Mouse (Mus musculus): Measurements from ENCODE around the gene Fxyd5.

Gene Fxyd5

DNA sequence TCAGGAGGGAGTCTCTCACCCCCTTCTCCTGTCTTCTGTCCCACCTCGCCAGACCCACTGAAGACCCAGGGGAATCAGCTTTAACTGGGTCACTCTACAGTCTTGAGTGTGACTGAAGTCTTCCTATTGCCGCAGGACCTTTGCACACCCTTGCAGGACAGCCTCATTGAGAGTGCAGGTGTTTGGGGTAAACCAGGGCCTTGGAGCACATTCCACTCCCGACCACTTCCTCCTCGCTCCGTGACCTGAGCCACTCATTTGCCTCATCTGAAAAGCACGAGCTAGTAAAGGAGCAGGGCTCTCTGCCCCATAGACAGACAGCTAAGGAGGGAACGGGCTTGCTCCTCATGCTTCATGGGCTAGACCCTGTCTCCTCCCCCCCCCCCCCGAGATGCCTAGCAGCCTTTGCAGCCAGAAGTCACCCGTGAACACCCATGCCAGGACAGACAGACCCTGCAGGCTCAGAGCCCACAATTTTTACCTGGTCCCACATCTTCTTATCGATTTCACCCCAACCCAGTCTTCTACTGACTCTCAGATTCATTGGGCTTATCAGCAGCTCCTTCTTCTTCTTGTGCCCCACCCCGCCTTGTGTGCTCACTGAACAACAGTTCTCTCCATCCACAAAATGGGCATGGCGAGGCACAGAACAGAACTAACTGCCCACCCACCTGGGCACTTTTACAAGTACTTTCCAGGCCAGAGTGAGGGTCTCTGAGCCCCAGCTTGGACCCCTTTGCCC lies 1.8 kb downstream of the Fxyd5 start:
- ATAC-seq (ENCODE audit: low TSS enrichment): no peak

DNA sequence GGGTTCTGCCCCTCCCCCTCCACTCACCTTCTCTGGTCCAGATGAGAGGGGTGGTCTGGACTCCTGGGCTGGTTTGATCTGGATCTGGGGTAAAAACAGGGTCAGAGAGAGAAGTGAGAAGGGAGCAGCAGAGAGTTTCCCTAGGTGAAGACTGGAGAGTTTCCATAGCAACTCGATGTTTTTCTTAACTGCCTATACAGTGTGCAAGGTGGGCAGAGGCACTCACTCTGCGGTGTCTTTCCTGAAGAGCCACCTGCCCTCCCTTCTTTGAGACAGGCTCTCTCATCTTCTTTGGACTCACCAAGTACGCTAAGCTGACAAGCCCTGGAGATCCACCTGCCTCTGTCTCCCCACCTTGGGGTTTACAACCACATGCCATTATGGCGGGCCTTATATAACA lies 3.3 kb downstream of the Fxyd5 start:
- ATAC-seq (ENCODE audit: low TSS enrichment): no peak

DNA sequence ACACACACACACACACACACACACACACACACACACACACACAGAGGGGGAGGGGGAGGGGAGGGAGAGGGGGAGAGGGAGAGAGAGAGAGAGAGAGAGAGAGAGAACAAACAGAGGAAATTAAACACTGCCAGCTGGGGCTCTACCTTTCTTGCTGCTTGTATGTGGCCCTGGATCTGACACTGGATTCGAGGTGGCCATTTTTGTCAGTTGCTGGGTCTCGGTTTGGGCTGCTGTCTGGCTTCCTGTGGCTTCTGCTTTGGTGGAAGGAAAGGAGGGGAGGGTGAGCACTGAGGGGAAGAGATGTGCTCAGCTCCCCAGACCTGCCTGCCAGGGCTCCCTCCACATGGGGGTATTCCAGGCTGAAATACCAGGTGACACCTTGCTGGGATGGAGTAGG lies 4.6 kb downstream of the Fxyd5 start:
- ATAC-seq (ENCODE audit: low TSS enrichment): no peak

DNA sequence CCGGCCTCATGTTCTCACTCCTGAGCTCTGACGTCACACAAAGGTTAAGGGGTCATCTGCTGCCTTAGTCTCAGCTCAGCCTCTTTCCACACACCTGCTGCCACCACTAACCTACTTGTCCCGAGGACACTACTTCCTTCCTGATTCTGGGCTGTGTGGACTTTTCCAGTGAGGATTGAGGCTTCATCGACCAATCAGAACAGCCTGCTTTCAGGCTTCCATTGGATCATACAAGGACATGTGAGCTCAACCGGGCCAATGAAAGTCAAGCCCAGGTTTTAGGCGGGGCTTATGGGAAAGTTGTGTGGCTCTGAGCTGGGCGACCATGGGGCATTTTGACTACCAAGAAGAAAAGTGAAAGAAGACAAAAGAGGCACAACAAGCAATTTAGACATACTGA lies 5.4 kb downstream of the Fxyd5 start:
- ATAC-seq (ENCODE audit: low TSS enrichment): no peak

GRCm38 (mm10) chr7:31035291-31035690 lies 7.0 kb downstream of the Fxyd5 start:
- no peak for ATAC-seq (ENCODE audit: low TSS enrichment)

- ATAC-seq (ENCODE audit: low TSS enrichment): no peak
Observed at GRCm38 (mm10) chr7:31034789-31035188, 7.5 kb downstream of the Fxyd5 start.

DNA sequence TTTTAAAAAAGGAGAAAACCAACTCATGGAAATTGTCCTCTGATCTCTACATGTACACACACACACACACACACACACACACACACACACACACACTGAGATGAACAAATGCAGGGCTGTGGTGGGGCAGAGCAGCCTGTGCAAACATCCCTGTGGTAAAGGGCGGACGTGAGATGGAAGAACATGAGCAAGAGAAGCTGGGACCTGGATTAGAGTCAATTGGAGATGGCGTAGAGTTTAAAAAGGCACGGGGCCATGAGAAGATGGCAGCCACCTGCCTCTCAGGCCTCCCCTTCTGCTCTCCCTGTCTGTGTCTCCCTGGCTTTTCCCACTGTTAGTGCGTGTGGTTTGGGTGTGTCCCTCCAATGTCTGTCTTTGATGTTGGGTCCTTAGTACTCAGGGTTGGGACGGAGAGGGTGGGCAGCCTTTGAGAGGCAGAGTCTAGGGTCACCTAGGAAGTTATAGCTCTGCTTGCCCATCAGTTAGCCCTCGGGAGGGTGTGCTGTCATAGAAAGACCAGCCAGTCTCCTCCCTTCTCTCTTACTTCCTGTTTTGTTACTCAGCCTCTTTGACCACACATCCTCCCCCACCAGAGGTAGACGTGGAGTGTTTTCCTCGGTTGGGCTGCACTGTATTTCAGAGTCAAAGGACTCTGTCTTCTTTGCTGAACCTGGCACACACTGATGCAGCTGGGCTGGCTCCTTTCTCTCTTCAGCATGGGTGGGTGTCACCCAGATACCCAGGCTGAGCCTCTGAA lies 8.7 kb downstream of the Fxyd5 start:
- ATAC-seq (ENCODE audit: low TSS enrichment): no peak; the same call in 1 of the 2 replicates

- no peak for ATAC-seq (ENCODE audit: low TSS enrichment)
Observed at GRCm38 (mm10) chr7:31031731-31032130, 10.6 kb downstream of the Fxyd5 start.

GRCm38 (mm10) chr7:31030717-31031116 lies 11.6 kb downstream of the Fxyd5 start:
- no peak for ATAC-seq (ENCODE audit: low TSS enrichment)

DNA sequence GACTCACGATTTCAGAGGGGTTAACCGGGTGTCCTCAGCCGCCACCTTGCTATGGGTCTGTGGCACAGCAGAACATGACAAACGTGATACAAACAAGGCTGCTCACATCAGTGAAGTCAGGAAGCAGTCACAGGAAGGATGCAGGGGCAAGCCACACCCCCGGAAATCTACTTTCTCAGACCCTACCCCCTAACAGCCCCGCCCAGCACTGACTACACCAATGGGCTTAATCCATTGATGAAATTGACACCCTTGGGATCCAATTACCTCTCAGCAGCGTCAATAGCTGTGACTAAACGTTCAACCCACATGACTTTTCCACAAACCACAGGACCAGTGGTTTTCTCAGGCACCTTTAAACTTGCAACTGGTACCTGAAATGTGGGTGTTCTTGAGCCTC lies 13.7 kb downstream of the Fxyd5 start:
- no peak for ATAC-seq (ENCODE audit: low TSS enrichment)

GRCm38 (mm10) chr7:31017104-31017901 lies 25.0 kb downstream of the Fxyd5 start:
- peak; percentile 98 for ATAC-seq (ENCODE audit: low TSS enrichment)

GRCm38 (mm10) chr7:31012971-31013370 lies 29.3 kb downstream of the Fxyd5 start:
- no peak for ATAC-seq (ENCODE audit: low TSS enrichment)

GRCm38 (mm10) chr7:31008889-31009288 lies 33.4 kb downstream of the Fxyd5 start:
- ATAC-seq (ENCODE audit: low TSS enrichment): no peak

GRCm38 (mm10) chr7:31008175-31008574 lies 34.1 kb downstream of the Fxyd5 start:
- no peak for ATAC-seq (ENCODE audit: low TSS enrichment)

DNA sequence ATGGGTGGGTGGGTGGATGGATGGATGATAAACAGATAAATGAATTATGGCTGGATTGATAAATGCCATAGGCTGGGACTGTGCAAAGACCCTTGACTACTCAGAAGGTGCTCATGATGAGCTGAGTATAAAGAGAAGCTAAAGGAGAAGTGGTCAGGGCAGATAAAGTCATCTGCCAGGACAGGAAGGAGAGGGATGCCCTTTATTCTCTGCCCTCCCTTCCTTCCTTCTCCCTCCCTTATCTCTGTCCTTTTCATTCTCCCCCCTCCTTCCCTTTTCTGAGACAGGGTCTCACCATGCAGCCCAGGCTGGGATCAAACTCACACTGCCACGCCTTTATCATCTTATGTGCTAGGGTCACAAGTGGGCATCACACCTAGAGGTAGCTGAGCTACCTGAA lies 34.5 kb downstream of the Fxyd5 start:
- ATAC-seq (ENCODE audit: low TSS enrichment): no peak

- no peak for ATAC-seq (ENCODE audit: low TSS enrichment)
Observed at GRCm38 (mm10) chr7:31002650-31003049, 39.6 kb downstream of the Fxyd5 start.

- no peak for ATAC-seq (ENCODE audit: low TSS enrichment)
Observed at GRCm38 (mm10) chr7:31000505-31001020, 41.7 kb downstream of the Fxyd5 start.

- ATAC-seq (ENCODE audit: low TSS enrichment): no peak
Observed at GRCm38 (mm10) chr7:30996491-30996890, 45.8 kb downstream of the Fxyd5 start.

GRCm38 (mm10) chr7:30993986-30994385 lies 48.3 kb downstream of the Fxyd5 start:
- ATAC-seq (ENCODE audit: low TSS enrichment): no peak

DNA sequence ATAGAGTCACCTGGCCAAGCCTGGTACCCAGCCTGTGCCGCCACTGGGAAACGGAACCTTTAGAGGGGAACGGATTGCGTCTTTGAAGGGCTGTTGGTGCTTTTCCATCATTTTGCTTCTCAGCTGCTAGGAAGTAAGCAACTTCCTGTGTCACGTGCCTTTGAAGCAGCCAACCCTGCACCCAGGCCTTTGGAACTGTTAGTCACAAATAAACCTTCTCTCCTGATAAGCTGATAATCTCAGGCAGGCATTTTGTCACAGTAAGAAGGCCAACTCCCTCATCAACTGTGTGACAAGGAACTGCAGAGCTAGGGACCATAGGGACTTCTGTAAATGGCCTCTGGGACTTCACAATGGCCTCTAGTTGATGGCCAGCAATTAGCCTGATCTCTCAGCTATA lies 50.1 kb downstream of the Fxyd5 start:
- no peak for ATAC-seq (ENCODE audit: low TSS enrichment)

DNA sequence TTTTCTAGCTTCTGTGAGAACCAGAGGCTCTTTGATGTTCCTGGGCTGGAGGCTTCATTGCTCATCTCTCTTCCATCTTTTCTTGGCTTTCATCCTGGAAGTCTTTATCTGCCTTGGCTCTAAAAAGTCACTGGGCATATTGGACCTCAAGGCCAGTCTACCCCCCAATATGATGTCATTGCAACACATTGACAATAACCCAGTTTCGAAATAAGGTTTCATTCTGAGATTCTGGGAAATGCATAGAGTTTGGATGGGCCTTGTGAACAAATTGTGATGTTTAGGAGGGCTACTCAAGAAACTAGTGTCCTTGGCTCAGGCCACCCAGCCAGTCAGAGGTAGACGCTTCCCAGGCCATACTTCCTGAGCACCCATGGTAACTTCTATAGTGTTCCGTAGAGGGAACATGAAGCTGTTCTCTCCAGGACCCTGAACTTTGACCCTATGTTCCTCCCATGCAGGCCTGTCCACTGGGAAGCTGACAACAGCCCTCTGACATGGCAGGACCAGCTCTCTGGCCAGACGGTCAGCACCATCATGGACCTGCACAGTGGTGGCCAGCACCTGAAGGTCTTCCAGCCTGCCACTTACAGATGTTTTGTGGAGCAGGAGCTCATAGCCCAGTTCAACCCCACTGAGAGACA lies 53.6 kb downstream of the Fxyd5 start:
- ATAC-seq (ENCODE audit: low TSS enrichment): no peak

DNA sequence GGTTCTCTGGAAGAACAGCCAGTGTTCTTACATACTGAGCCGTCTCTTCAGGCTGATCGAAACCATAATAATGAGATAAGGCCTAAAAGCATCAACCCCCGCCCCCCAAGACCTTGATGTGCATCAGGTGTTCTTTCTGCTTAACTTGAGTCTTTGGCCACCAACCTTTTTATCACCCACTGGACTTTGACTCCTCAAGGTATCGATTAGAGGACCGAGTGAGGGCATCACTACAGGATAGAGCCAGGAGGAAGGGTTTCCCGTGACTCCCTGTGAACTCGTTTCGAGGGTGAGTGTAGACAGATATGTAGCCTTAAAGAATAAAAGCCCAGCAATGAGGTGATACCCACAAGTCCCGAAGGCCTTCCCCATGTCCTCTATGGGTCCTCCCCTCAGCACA lies 56.9 kb downstream of the Fxyd5 start:
- no peak for ATAC-seq (ENCODE audit: low TSS enrichment)
